Mouse (Mus musculus): Measurements from ENCODE around the gene Cryge. TPM values are rescaled to one million over a fixed set of nuclear protein-coding genes. Genes with fewer than 3 reads are reported as not detected.

Gene Cryge
- polyA plus RNA-seq, 2 experiments, result not detected

GRCm38 (mm10) chr1:65063352-65063751 is 12.4 kb upstream of the Cryge start, which contains the start of gene Crygd:
TSS of gene Crygd (minus strand) at chr1:65063452.
- ATAC-seq (ENCODE audit: insufficient read depth), result no peak
- WGBS (ENCODE audit: insufficient replicate concordance), result 71% methylated on average over 8 of the region's 8 CpGs
- H3K9ac ChIP-seq (replicated peaks), result no peak within 1 kb of the TSS

GRCm38 (mm10) chr1:65052140-65052539 is 1.2 kb upstream of the Cryge start:
- H3K36me3 ChIP-seq (replicated peaks; ENCODE audit: control insufficient read depth, insufficient read depth, low read depth), result no peaks in the 10 kb centered on the region
- no peak overlapping the region for H3K9ac ChIP-seq (replicated peaks)
- H3K9me3 ChIP-seq (ENCODE audit: control insufficient read depth, low read length), result no peaks in the 10 kb centered on the region
- H3K4me1 ChIP-seq (replicated peaks; ENCODE audit: control insufficient read depth in 2 of 2, insufficient read depth in 2 of 2, low read length in 1 of 2), result no peaks in the 10 kb centered on the region
- DNase-seq (ENCODE audit: low read depth in 3 of 3, low spot score in 3 of 3) (no peak), ATAC-seq (ENCODE audit: insufficient read depth) (no peak)
- no peaks in the 10 kb centered on the region for H3K27me3 ChIP-seq (ENCODE audit: control insufficient read depth, insufficient read depth, low read length)
- H3K4me3 ChIP-seq (ENCODE audit: insufficient read depth in 1 of 2, low read depth in 2 of 2, low read length in 2 of 2), result no peak overlapping the region
- TF ChIP-seq EP300 (IDR thresholded peaks at IDR 0.05; ENCODE audit: low read depth) (no peak), CTCF (IDR thresholded peaks at IDR 0.05; ENCODE audit: low read depth) (no peak)
- no peak overlapping the region for H3K4me2 ChIP-seq (ENCODE audit: low read depth)
- 37% methylated on average over 2 of the region's 2 CpGs for WGBS (ENCODE audit: insufficient replicate concordance)
- no peak overlapping the region for H3K27ac ChIP-seq

More at GRCm38 (mm10) chr1:65063352-65063751, 12.4 kb upstream of the Cryge start, which contains the start of gene Crygd:
- Histone ChIP-seq H3K27me3 (ENCODE audit: control insufficient read depth, insufficient read depth, low read length) (no peaks in the 10 kb centered on the region), H3K4me1 (replicated peaks; ENCODE audit: control insufficient read depth in 2 of 2, insufficient read depth in 2 of 2, low read length in 1 of 2) (no peaks in the 10 kb centered on the region), H3K27ac (no peak within 1 kb of the TSS), H3K36me3 (replicated peaks; ENCODE audit: control insufficient read depth, insufficient read depth, low read depth) (no peaks in the 10 kb centered on the region), H3K9me3 (ENCODE audit: control insufficient read depth, low read length) (no peaks in the 10 kb centered on the region), H3K4me3 (ENCODE audit: insufficient read depth in 1 of 2, low read depth in 2 of 2, low read length in 2 of 2) (no peak within 1 kb of the TSS), H3K4me2 (ENCODE audit: low read depth) (no peak within 1 kb of the TSS)
- TF ChIP-seq EP300 (IDR thresholded peaks at IDR 0.05; ENCODE audit: low read depth) (no peak), CTCF (IDR thresholded peaks at IDR 0.05; ENCODE audit: low read depth) (no peak)
- DNase-seq (ENCODE audit: low read depth in 3 of 3, low spot score in 3 of 3), result no peak

- no peak for DNase-seq (ENCODE audit: low read depth in 3 of 3, low spot score in 3 of 3)
- Histone ChIP-seq H3K4me1 (replicated peaks; ENCODE audit: control insufficient read depth in 2 of 2, insufficient read depth in 2 of 2, low read length in 1 of 2) (no peaks in the 10 kb centered on the region), H3K36me3 (replicated peaks; ENCODE audit: control insufficient read depth, insufficient read depth, low read depth) (no peaks in the 10 kb centered on the region), H3K27me3 (ENCODE audit: control insufficient read depth, insufficient read depth, low read length) (no peaks in the 10 kb centered on the region), H3K9ac (replicated peaks) (no peak overlapping the region), H3K27ac (no peak overlapping the region), H3K9me3 (ENCODE audit: control insufficient read depth, low read length) (no peaks in the 10 kb centered on the region), H3K4me3 (ENCODE audit: insufficient read depth in 1 of 2, low read depth in 2 of 2, low read length in 2 of 2) (no peak overlapping the region), H3K4me2 (ENCODE audit: low read depth) (no peak overlapping the region)
- TF ChIP-seq EP300 (IDR thresholded peaks at IDR 0.05; ENCODE audit: low read depth) (no peak), CTCF (IDR thresholded peaks at IDR 0.05; ENCODE audit: low read depth) (no peak)
- ATAC-seq (ENCODE audit: insufficient read depth), result no peak
- WGBS (ENCODE audit: insufficient replicate concordance), result 57% methylated on average over 7 of the region's 7 CpGs
These were observed 747 bp upstream of the Cryge start for GRCm38 (mm10) chr1:65051696-65052095.

- WGBS (ENCODE audit: insufficient replicate concordance), result 54% methylated on average over 12 of the region's 12 CpGs
- Histone ChIP-seq H3K9me3 (ENCODE audit: control insufficient read depth, low read length) (no peaks in the 10 kb centered on the region), H3K4me2 (ENCODE audit: low read depth) (no peak overlapping the region)
These were observed 2.2 kb downstream of the Cryge start for GRCm38 (mm10) chr1:65048781-65049180.

GRCm38 (mm10) chr1:65046401-65047109 is 4.4 kb downstream of the Cryge start:
- Histone ChIP-seq H3K4me3 (ENCODE audit: insufficient read depth in 1 of 2, low read depth in 2 of 2, low read length in 2 of 2) (no peak overlapping the region), H3K9ac (replicated peaks) (no peak overlapping the region), H3K27me3 (ENCODE audit: control insufficient read depth, insufficient read depth, low read length) (no peaks in the 10 kb centered on the region), H3K36me3 (replicated peaks; ENCODE audit: control insufficient read depth, insufficient read depth, low read depth) (no peaks in the 10 kb centered on the region), H3K27ac (no peak overlapping the region), H3K9me3 (ENCODE audit: control insufficient read depth, low read length) (no peaks in the 10 kb centered on the region), H3K4me2 (ENCODE audit: low read depth) (no peak overlapping the region), H3K4me1 (replicated peaks; ENCODE audit: control insufficient read depth in 2 of 2, insufficient read depth in 2 of 2, low read length in 1 of 2) (no peaks in the 10 kb centered on the region)
- 32% methylated on average over 8 of the region's 8 CpGs for WGBS (ENCODE audit: insufficient replicate concordance)
- ATAC-seq (ENCODE audit: insufficient read depth), result no peak
- DNase-seq (ENCODE audit: low read depth in 3 of 3, low spot score in 3 of 3), result no peak
- TF ChIP-seq EP300 (IDR thresholded peaks at IDR 0.05; ENCODE audit: low read depth) (no peak), CTCF (IDR thresholded peaks at IDR 0.05; ENCODE audit: low read depth) (peak; percentile 50)

More at GRCm38 (mm10) chr1:65048781-65049180, 2.2 kb downstream of the Cryge start:
- Histone ChIP-seq H3K27ac (no peak overlapping the region), H3K9ac (replicated peaks) (no peak overlapping the region), H3K4me3 (ENCODE audit: insufficient read depth in 1 of 2, low read depth in 2 of 2, low read length in 2 of 2) (no peak overlapping the region), H3K36me3 (replicated peaks; ENCODE audit: control insufficient read depth, insufficient read depth, low read depth) (no peaks in the 10 kb centered on the region), H3K27me3 (ENCODE audit: control insufficient read depth, insufficient read depth, low read length) (no peaks in the 10 kb centered on the region), H3K4me1 (replicated peaks; ENCODE audit: control insufficient read depth in 2 of 2, insufficient read depth in 2 of 2, low read length in 1 of 2) (no peaks in the 10 kb centered on the region)
- DNase-seq (ENCODE audit: low read depth in 3 of 3, low spot score in 3 of 3), result no peak
- TF ChIP-seq EP300 (IDR thresholded peaks at IDR 0.05; ENCODE audit: low read depth) (no peak), CTCF (IDR thresholded peaks at IDR 0.05; ENCODE audit: low read depth) (no peak)
- no peak for ATAC-seq (ENCODE audit: insufficient read depth)

Measured in liver, embryonic 14.5 days (tissue).